Mouse (Mus musculus) midbrain, embryonic 13.5 days (tissue): ENCODE measurements around the gene Olfr522. TPM values are rescaled to one million over a fixed set of nuclear protein-coding genes. Genes with fewer than 3 reads are reported as not detected.

Source experiments
- ATAC-seq: fragments of 200-750 bp; cut with Nextera tagmentation; 2 replicates; pipeline ENCODE4 v1.8.0; 2017; ENCODE audit warnings: mild to moderate bottlenecking, moderate TSS enrichment, moderate library complexity
- H3K27ac ChIP-seq: fragments of 300-500 bp; sonication (generic); 2 replicates; pipeline ENCODE4 v1.5.1; 2015; ENCODE audit warnings: inconsistent platforms, mild to moderate bottlenecking, moderate library complexity
- H3K27me3 ChIP-seq: fragments of 300-500 bp; sonication (generic); 2 replicates; pipeline ENCODE4 v1.6.1; 2015; ENCODE audit warnings: mild to moderate bottlenecking, inconsistent platforms
- H3K36me3 ChIP-seq: fragments of 300-500 bp; sonication (generic); 2 replicates; pipeline ENCODE4 v1.6.1; 2015; ENCODE audit warnings: mild to moderate bottlenecking, inconsistent platforms
- H3K4me1 ChIP-seq: fragments of 300-500 bp; sonication (generic); replicated peaks from 2 replicates; pipeline ENCODE4 v1.6.1; 2015; ENCODE audit warnings: inconsistent platforms
- H3K4me2 ChIP-seq: fragments of 300-500 bp; sonication (generic); replicated peaks from 2 replicates; pipeline ENCODE4 v1.6.1; 2015; ENCODE audit warnings: moderate library complexity, mild to moderate bottlenecking, inconsistent platforms
- H3K4me3 ChIP-seq: fragments of 300-500 bp; sonication (generic); replicated peaks from 2 replicates; pipeline ENCODE4 v1.5.1; 2015; ENCODE audit warnings: mild to moderate bottlenecking, inconsistent platforms
- H3K9ac ChIP-seq: fragments of 300-500 bp; sonication (generic); replicated peaks from 2 replicates; pipeline ENCODE4 v1.6.1; 2015; ENCODE audit warnings: mild to moderate bottlenecking, inconsistent platforms
- H3K9me3 ChIP-seq: fragments of 300-500 bp; sonication (generic); 2 replicates; pipeline ENCODE4 v1.6.1; 2016; ENCODE audit warnings: mild to moderate bottlenecking, inconsistent platforms
- WGBS: fragments of 180-500 bp; shearing (Covaris S2); methylation state at CpG from one replicate; pipeline ENCODE4 v1.1.7; 2015; 5-methylcytosine and 5-hydroxymethylcytosine counted together
- polyA plus RNA-seq: library from polyadenylated mRNA; unstranded; fragments of >200 nt; fragmentation: Nextera tagmentation; extraction: Ambion mirVana; gene quantifications from 2 replicates; pipeline ENCODE4 v1.2.1, GENCODE M21; 2015

The Olfr522 gene
- not detected in 2 replicates for polyA plus RNA-seq

GRCm38 (mm10) chr7:140164664-140165063, at the start of gene Olfr522:
TSS of gene Olfr522 (minus strand) at chr7:140164764.
- Histone ChIP-seq H3K4me2 (no peak within 1 kb of the TSS), H3K4me1 (no peaks in the 10 kb centered on the region), H3K9me3 (no peaks in the 10 kb centered on the region), H3K27me3 (no peaks in the 10 kb centered on the region), H3K4me3 (no peak within 1 kb of the TSS), H3K27ac (no peak within 1 kb of the TSS), H3K36me3 (no peaks in the 10 kb centered on the region), H3K9ac (no peak within 1 kb of the TSS)
- no peak for ATAC-seq
- 78% methylated on average over 7 of the region's 7 CpGs for WGBS

GRCm38 (mm10) chr7:140213841-140214240, 49.3 kb upstream of the Olfr522 start:
- H3K36me3 ChIP-seq = no peaks in the 10 kb centered on the region
- no peak overlapping the region for H3K9ac ChIP-seq
- no peak overlapping the region for H3K4me2 ChIP-seq
- no peak for ATAC-seq
- H3K4me3 ChIP-seq = no peak overlapping the region
- H3K27ac ChIP-seq = no peak overlapping the region
- no peaks in the 10 kb centered on the region for H3K4me1 ChIP-seq
- 87% methylated on average over 5 of the region's 5 CpGs for WGBS
- H3K27me3 ChIP-seq = no peaks in the 10 kb centered on the region
- no peaks in the 10 kb centered on the region for H3K9me3 ChIP-seq

- no peak overlapping the region for H3K4me2 ChIP-seq
- 91% methylated on average over 3 of the region's 3 CpGs for WGBS
- H3K36me3 ChIP-seq = no peaks in the 10 kb centered on the region
- H3K9ac ChIP-seq = no peak overlapping the region
- no peak overlapping the region for H3K27ac ChIP-seq
- H3K4me1 ChIP-seq = no peaks in the 10 kb centered on the region
- no peaks in the 10 kb centered on the region for H3K27me3 ChIP-seq
- ATAC-seq = no peak
- no peak overlapping the region for H3K4me3 ChIP-seq
- no peaks in the 10 kb centered on the region for H3K9me3 ChIP-seq
These were observed 44.1 kb upstream of the Olfr522 start for GRCm38 (mm10) chr7:140208677-140209076.

- Histone ChIP-seq H3K36me3 (no peaks in the 10 kb centered on the region), H3K4me3 (no peak overlapping the region), H3K9me3 (no peaks in the 10 kb centered on the region), H3K27me3 (no peaks in the 10 kb centered on the region), H3K4me2 (no peak overlapping the region), H3K4me1 (no peaks in the 10 kb centered on the region), H3K27ac (no peak overlapping the region), H3K9ac (no peak overlapping the region)
- 79% methylated on average over 8 of the region's 8 CpGs for WGBS
- no peak for ATAC-seq
These were observed 43.6 kb upstream of the Olfr522 start for GRCm38 (mm10) chr7:140208153-140208552.

- Histone ChIP-seq H3K4me2 (no peak overlapping the region), H3K9me3 (no peaks in the 10 kb centered on the region), H3K9ac (no peak overlapping the region), H3K4me1 (no peaks in the 10 kb centered on the region), H3K27me3 (no peaks in the 10 kb centered on the region), H3K27ac (no peak overlapping the region), H3K36me3 (no peaks in the 10 kb centered on the region), H3K4me3 (no peak overlapping the region)
- WGBS = 93% methylated on average over 3 of the region's 3 CpGs
- no peak for ATAC-seq
These were observed 42.3 kb upstream of the Olfr522 start for GRCm38 (mm10) chr7:140206904-140207303.

GRCm38 (mm10) chr7:140205864-140206263, 41.3 kb upstream of the Olfr522 start, which contains the start of gene Olfr524:
TSS of gene Olfr524 (minus strand) at chr7:140205964.
- ATAC-seq = no peak
- no peaks in the 10 kb centered on the region for H3K27me3 ChIP-seq
- H3K4me1 ChIP-seq = no peaks in the 10 kb centered on the region
- H3K9me3 ChIP-seq = no peaks in the 10 kb centered on the region
- H3K4me3 ChIP-seq = no peak within 1 kb of the TSS
- H3K36me3 ChIP-seq = no peaks in the 10 kb centered on the region
- H3K4me2 ChIP-seq = no peak within 1 kb of the TSS
- no peak within 1 kb of the TSS for H3K9ac ChIP-seq
- no peak within 1 kb of the TSS for H3K27ac ChIP-seq

- Histone ChIP-seq H3K4me1 (no peaks in the 10 kb centered on the region), H3K27me3 (no peaks in the 10 kb centered on the region), H3K27ac (no peak overlapping the region), H3K9ac (no peak overlapping the region), H3K36me3 (no peaks in the 10 kb centered on the region), H3K4me2 (no peak overlapping the region), H3K4me3 (no peak overlapping the region), H3K9me3 (no peaks in the 10 kb centered on the region)
- WGBS = 92% methylated on average over 4 of the region's 4 CpGs
- no peak for ATAC-seq
These were observed 36.5 kb upstream of the Olfr522 start for GRCm38 (mm10) chr7:140201090-140201489.

- H3K27ac ChIP-seq = no peak overlapping the region
- no peaks in the 10 kb centered on the region for H3K4me1 ChIP-seq
- ATAC-seq = no peak
- H3K4me3 ChIP-seq = no peak overlapping the region
- no peaks in the 10 kb centered on the region for H3K27me3 ChIP-seq
- H3K9ac ChIP-seq = no peak overlapping the region
- no peaks in the 10 kb centered on the region for H3K9me3 ChIP-seq
- no peak overlapping the region for H3K4me2 ChIP-seq
- H3K36me3 ChIP-seq = no peaks in the 10 kb centered on the region
- WGBS = 83% methylated on average over 8 of the region's 8 CpGs
These were observed 31.4 kb upstream of the Olfr522 start for GRCm38 (mm10) chr7:140196002-140196401.

- no peak overlapping the region for H3K4me3 ChIP-seq
- H3K9ac ChIP-seq = no peak overlapping the region
- H3K4me1 ChIP-seq = no peaks in the 10 kb centered on the region
- H3K27ac ChIP-seq = no peak overlapping the region
- ATAC-seq = no peak
- 90% methylated on average over 4 of the region's 4 CpGs for WGBS
- no peaks in the 10 kb centered on the region for H3K27me3 ChIP-seq
- H3K9me3 ChIP-seq = no peaks in the 10 kb centered on the region
- no peaks in the 10 kb centered on the region for H3K36me3 ChIP-seq
- H3K4me2 ChIP-seq = no peak overlapping the region
These were observed 29.5 kb upstream of the Olfr522 start for GRCm38 (mm10) chr7:140194031-140194430.

GRCm38 (mm10) chr7:140192851-140193250, 28.3 kb upstream of the Olfr522 start:
- H3K36me3 ChIP-seq = no peaks in the 10 kb centered on the region
- H3K4me1 ChIP-seq = no peaks in the 10 kb centered on the region
- H3K4me2 ChIP-seq = no peak overlapping the region
- no peaks in the 10 kb centered on the region for H3K27me3 ChIP-seq
- no peak overlapping the region for H3K4me3 ChIP-seq
- ATAC-seq = no peak
- no peak overlapping the region for H3K9ac ChIP-seq
- WGBS = 89% methylated on average over 2 of the region's 2 CpGs
- no peaks in the 10 kb centered on the region for H3K9me3 ChIP-seq
- no peak overlapping the region for H3K27ac ChIP-seq

GRCm38 (mm10) chr7:140192445-140192844, 27.9 kb upstream of the Olfr522 start:
- H3K4me3 ChIP-seq = no peak overlapping the region
- no peak for ATAC-seq
- H3K4me2 ChIP-seq = no peak overlapping the region
- no peak overlapping the region for H3K27ac ChIP-seq
- no peaks in the 10 kb centered on the region for H3K4me1 ChIP-seq
- H3K27me3 ChIP-seq = no peaks in the 10 kb centered on the region
- no peak overlapping the region for H3K9ac ChIP-seq
- H3K9me3 ChIP-seq = no peaks in the 10 kb centered on the region
- WGBS = 59% methylated on average over 2 of the region's 2 CpGs
- H3K36me3 ChIP-seq = no peaks in the 10 kb centered on the region

- 86% methylated on average over 1 of the region's 1 CpGs for WGBS
- no peak for ATAC-seq
- H3K9me3 ChIP-seq = no peaks in the 10 kb centered on the region
These were observed 25.9 kb upstream of the Olfr522 start for GRCm38 (mm10) chr7:140190435-140190834.

More at GRCm38 (mm10) chr7:140190435-140190834, 25.9 kb upstream of the Olfr522 start:
- Histone ChIP-seq H3K36me3 (no peaks in the 10 kb centered on the region), H3K9ac (no peak overlapping the region), H3K4me3 (no peak overlapping the region), H3K4me1 (no peaks in the 10 kb centered on the region), H3K4me2 (no peak overlapping the region), H3K27me3 (no peaks in the 10 kb centered on the region), H3K27ac (no peak overlapping the region)
